Mouse (Mus musculus) hindbrain, postnatal 0 days (tissue): ENCODE measurements around the gene Pde4b. TPM values are rescaled to one million over a fixed set of nuclear protein-coding genes. Genes with fewer than 3 reads are reported as not detected.

ENCODE experiments used
- ATAC-seq: fragments of 200-750 bp; cut with Nextera tagmentation; 2 replicates; pipeline ENCODE4 v1.8.0; 2017; ENCODE audit warnings: mild to moderate bottlenecking, moderate TSS enrichment, moderate library complexity
- DNase-seq: peaks from one replicate; pipeline ENCODE4 v3.0.0-alpha.2; 2015; ENCODE audit warnings: low spot score
- H3K27ac ChIP-seq: fragments of 300-500 bp; sonication (generic); 2 replicates; pipeline ENCODE4 v1.5.1; 2014; ENCODE audit warnings: mild to moderate bottlenecking
- H3K27me3 ChIP-seq: fragments of 300-500 bp; sonication (generic); 2 replicates; pipeline ENCODE4 v1.6.1; 2014; ENCODE audit warnings: low read length, mixed read lengths; ENCODE audit not compliant: insufficient read depth
- H3K36me3 ChIP-seq: fragments of 300-500 bp; sonication (generic); 2 replicates; pipeline ENCODE4 v1.6.1; 2014; ENCODE audit warnings: low read length, mixed read lengths; ENCODE audit not compliant: insufficient read depth
- H3K4me1 ChIP-seq: fragments of 300-500 bp; sonication (generic); 2 replicates; pipeline ENCODE4 v1.6.1; 2014; ENCODE audit warnings: antibody characterized with exemption, low read length, mixed read lengths; ENCODE audit not compliant: insufficient read depth
- H3K4me2 ChIP-seq: fragments of 300-500 bp; sonication (generic); 2 replicates; pipeline ENCODE4 v1.6.1; 2014; ENCODE audit warnings: low read depth, mild to moderate bottlenecking, low read length, moderate library complexity, mixed read lengths
- H3K4me3 ChIP-seq: fragments of 300-500 bp; sonication (generic); 2 replicates; pipeline ENCODE4 v1.5.1; 2014; ENCODE audit warnings: low read length
- H3K9ac ChIP-seq: fragments of 300-500 bp; sonication (generic); replicated peaks from 2 replicates; pipeline ENCODE4 v1.6.1; 2014; ENCODE audit warnings: mild to moderate bottlenecking, low read length, moderate library complexity, mixed read lengths
- H3K9me3 ChIP-seq: fragments of 300-500 bp; sonication (generic); 2 replicates; pipeline ENCODE4 v1.6.1; 2016; ENCODE audit warnings: low read length, mixed read lengths
- CTCF ChIP-seq: IDR thresholded peaks from 2 replicates; pipeline ENCODE4 v1.5.1; 2016; ENCODE audit warnings: antibody characterized with exemption, control low read depth, low read depth
- WGBS: fragments of 180-500 bp; shearing (Covaris S2); extraction: QIAGEN DNeasy Blood & Tissue Kit; methylation state at CpG from one replicate; pipeline ENCODE4 v1.1.7; 2014; 5-methylcytosine and 5-hydroxymethylcytosine counted together
- polyA plus RNA-seq: library from polyadenylated mRNA; unstranded; fragments of >200 nt; fragmentation: Nextera tagmentation; extraction: Ambion mirVana; gene quantifications from 2 replicates; pipeline ENCODE4 v1.2.1, GENCODE M21; 2015
- total RNA-seq: library from RNA; depleted of rRNA; stranded (reverse); fragments of >200 nt; gene quantifications from 2 replicates; pipeline ENCODE4 v1.2.3, GENCODE M21; 2014

Gene Pde4b
- total and polyA plus RNA-seq, 2 experiments from 2014 or later, result 46.8 to 62.5 TPM

GRCm38 (mm10) chr4:102332885-102333284, 245.5 kb downstream of the Pde4b start:
- H3K4me3 ChIP-seq, result no peak overlapping the region
- H3K27ac ChIP-seq, result no peak overlapping the region
- 86% methylated on average over 4 of the region's 4 CpGs for WGBS
- no peaks in the 10 kb centered on the region for H3K4me1 ChIP-seq
- ATAC-seq (no peak), DNase-seq (no peak)
- no peak overlapping the region for H3K4me2 ChIP-seq
- H3K27me3 ChIP-seq, result no peaks in the 10 kb centered on the region
- no peaks in the 10 kb centered on the region for H3K36me3 ChIP-seq
- no peak for TF ChIP-seq CTCF
- H3K9me3 ChIP-seq, result no peaks in the 10 kb centered on the region
- H3K9ac ChIP-seq, result no peak overlapping the region

DNA sequence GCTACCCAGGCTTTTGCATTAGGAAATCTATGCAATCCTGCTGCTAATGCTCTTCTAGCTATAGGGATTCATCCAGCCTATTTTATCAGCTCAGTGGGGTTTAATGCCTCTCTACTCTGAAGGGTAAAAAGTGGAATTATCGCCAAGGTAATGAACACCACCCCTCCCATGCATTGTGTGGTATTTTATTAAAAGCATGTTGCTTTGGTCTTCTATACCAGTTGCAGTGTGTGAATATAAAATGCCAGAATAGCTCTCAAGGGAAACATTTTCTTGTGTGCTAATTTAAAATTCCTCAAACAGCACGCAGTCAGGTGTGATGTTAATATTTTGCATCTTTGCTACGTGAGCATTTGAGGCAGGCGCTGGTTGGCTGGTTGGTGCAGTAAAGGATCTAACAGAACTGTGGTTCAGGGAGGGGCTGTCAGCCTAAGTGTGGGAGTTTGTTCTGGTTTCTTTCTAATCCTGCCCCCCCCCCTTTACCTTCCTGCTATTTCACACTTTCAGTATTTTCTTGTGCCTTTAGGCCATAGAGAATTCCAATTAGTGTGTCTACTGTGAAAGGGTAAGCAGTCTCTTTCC, 259.7 kb downstream of the Pde4b start:
- Histone ChIP-seq H3K4me3 (no peak overlapping the region), H3K36me3 (no peaks in the 10 kb centered on the region), H3K9me3 (no peaks in the 10 kb centered on the region), H3K4me1 (0 out of 2 replicates have a peak, but pooled peaks cover 2% of the 10 kb centered on the region), H3K9ac (no peak overlapping the region), H3K27me3 (no peaks in the 10 kb centered on the region), H3K4me2 (no peak overlapping the region), H3K27ac (peak overlapping the region; percentile 26; the same call in 1 of the 2 replicates)
- peak; percentile 38; the same call in 1 of the 2 replicates for ATAC-seq
- no peak for TF ChIP-seq CTCF
- WGBS, result 65% methylated on average over 4 of the region's 4 CpGs
- DNase-seq, result peak; percentile 41

DNA sequence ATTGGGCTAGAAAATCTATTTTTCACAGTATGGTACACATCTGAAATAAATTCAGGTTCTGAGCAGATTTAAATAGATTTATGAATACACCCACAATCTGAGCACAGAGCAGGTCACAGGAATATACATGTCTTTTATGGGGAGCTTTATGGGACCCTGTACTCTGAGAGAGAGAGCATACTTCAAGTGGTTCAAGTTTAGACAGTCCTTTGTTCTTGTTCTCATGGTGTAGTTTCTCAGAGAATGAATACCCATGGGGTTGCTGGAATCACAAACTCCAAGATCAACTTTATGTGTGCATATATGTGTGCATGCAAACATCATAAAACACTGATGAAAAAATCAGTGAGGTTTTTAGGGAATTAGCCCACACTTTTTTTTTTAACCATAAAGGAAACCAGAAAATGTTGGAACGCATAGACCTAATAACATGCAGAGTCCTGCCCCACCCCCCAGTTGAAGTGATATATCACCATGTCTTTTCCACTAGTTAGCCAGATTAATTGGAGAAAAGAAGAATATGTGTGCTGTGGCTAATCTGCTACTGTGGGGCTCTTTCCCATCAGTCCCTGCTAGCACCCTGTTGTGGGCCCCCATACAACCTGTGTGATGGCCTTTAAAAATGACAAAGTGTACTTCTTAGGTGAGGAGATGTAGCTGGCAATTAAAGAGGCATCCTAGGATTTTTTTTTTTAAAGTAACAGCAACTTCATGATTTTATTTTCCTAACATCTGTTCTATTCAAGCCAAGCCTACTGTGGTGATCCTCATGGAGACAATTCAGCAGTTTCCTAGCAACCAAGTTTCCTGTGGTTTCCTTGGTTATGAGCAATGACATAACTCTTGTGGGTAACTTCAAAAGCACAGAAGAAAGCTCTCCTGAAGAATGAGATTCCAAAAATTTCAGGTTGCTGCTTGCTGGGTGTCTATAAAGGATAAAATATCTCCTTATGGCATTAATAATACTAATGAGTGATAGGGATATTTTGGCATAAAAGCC, 264.4 kb downstream of the Pde4b start:
- WGBS, result 44% methylated on average over 1 of the region's 1 CpGs
- no peaks in the 10 kb centered on the region for H3K27me3 ChIP-seq
- DNase-seq (peak; percentile 76), ATAC-seq (0 out of 2 replicates have a peak, but pooled peaks have one; percentile 45)
- no peak overlapping the region for H3K9ac ChIP-seq
- H3K9me3 ChIP-seq, result no peaks in the 10 kb centered on the region
- no peak overlapping the region for H3K4me3 ChIP-seq
- H3K4me1 ChIP-seq, result 0 out of 2 replicates have a peak, but pooled peaks cover 6% of the 10 kb centered on the region
- no peak overlapping the region for H3K4me2 ChIP-seq
- no peaks in the 10 kb centered on the region for H3K36me3 ChIP-seq
- H3K27ac ChIP-seq, result no peak overlapping the region
- no peak for TF ChIP-seq CTCF

GRCm38 (mm10) chr4:102353641-102354403, 266.5 kb downstream of the Pde4b start:
- ATAC-seq, result no peak
- 61% methylated on average over 3 of the region's 3 CpGs for WGBS
- H3K27me3 ChIP-seq, result no peaks in the 10 kb centered on the region

GRCm38 (mm10) chr4:102368105-102368735, 280.9 kb downstream of the Pde4b start:
- TF ChIP-seq CTCF, result no peak
- ATAC-seq (no peak), DNase-seq (no peak)
- Histone ChIP-seq H3K27ac (0 out of 2 replicates have a peak overlapping the region, but pooled peaks have one; percentile 3), H3K4me1 (no peaks in the 10 kb centered on the region), H3K27me3 (no peaks in the 10 kb centered on the region), H3K4me3 (no peak overlapping the region), H3K9ac (no peak overlapping the region), H3K4me2 (no peak overlapping the region), H3K9me3 (no peaks in the 10 kb centered on the region), H3K36me3 (no peaks in the 10 kb centered on the region)
- 39% methylated on average over 9 of the region's 9 CpGs for WGBS

More at GRCm38 (mm10) chr4:102353641-102354403, 266.5 kb downstream of the Pde4b start:
- H3K4me3 ChIP-seq, result no peak overlapping the region
- TF ChIP-seq CTCF, result no peak
- no peak overlapping the region for H3K4me2 ChIP-seq
- no peak overlapping the region for H3K27ac ChIP-seq
- H3K4me1 ChIP-seq, result 0 out of 2 replicates have a peak, but pooled peaks cover 6% of the 10 kb centered on the region
- H3K36me3 ChIP-seq, result no peaks in the 10 kb centered on the region
- no peak overlapping the region for H3K9ac ChIP-seq
- H3K9me3 ChIP-seq, result no peaks in the 10 kb centered on the region
- DNase-seq, result peak; percentile 56

DNA sequence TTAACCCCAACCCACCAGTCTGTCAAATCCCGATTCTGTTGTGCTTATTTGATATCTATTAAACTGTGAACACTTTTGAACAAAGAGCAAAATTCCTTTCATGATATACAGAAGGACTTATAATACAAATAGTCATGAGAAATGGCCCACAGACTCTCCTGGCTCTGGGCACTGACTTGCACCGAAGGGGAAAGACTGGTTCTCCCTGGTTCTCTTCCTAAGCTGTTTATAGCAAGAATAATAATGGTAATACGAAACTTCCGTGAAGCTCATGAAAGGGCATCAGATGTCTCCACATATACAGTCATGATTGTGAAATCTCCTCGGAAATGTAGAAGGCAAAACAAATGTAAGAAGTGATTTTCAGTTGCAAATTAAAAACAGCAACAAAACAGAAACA, 287.3 kb downstream of the Pde4b start:
- ATAC-seq (no peak), DNase-seq (no peak)
- H3K27me3 ChIP-seq, result no peaks in the 10 kb centered on the region
- no peaks in the 10 kb centered on the region for H3K36me3 ChIP-seq
- 87% methylated on average over 5 of the region's 5 CpGs for WGBS
- no peak overlapping the region for H3K4me2 ChIP-seq
- H3K9me3 ChIP-seq, result no peaks in the 10 kb centered on the region
- H3K27ac ChIP-seq, result no peak overlapping the region
- H3K4me1 ChIP-seq, result no peaks in the 10 kb centered on the region
- no peak overlapping the region for H3K4me3 ChIP-seq
- no peak for TF ChIP-seq CTCF
- no peak overlapping the region for H3K9ac ChIP-seq
